Mouse (Mus musculus) kidney, embryonic 15.5 days (tissue): ENCODE measurements around the gene Plxna4. TPM values are rescaled to one million over a fixed set of nuclear protein-coding genes. Genes with fewer than 3 reads are reported as not detected.

Experiments used
- ATAC-seq: fragments of 200-750 bp; cut with Nextera tagmentation; replicated peaks from 2 replicates; pipeline ENCODE4 v1.8.0; 2017; ENCODE audit warnings: moderate TSS enrichment; ENCODE audit not compliant: low FRiP score
- H3K27ac ChIP-seq: fragments of 300-500 bp; sonication (generic); 2 replicates; pipeline ENCODE4 v1.5.1; 2015; ENCODE audit warnings: mild to moderate bottlenecking, inconsistent platforms
- H3K27me3 ChIP-seq: fragments of 300-500 bp; sonication (generic); 2 replicates; pipeline ENCODE4 v1.6.1; 2015; ENCODE audit warnings: inconsistent platforms
- H3K36me3 ChIP-seq: fragments of 300-500 bp; sonication (generic); 2 replicates; pipeline ENCODE4 v1.6.1; 2015; ENCODE audit warnings: inconsistent platforms
- H3K4me1 ChIP-seq: fragments of 300-500 bp; sonication (generic); 2 replicates; pipeline ENCODE4 v1.6.1; 2015; ENCODE audit warnings: inconsistent platforms
- H3K4me2 ChIP-seq: fragments of 300-500 bp; sonication (generic); 2 replicates; pipeline ENCODE4 v1.6.1; 2015; ENCODE audit warnings: moderate library complexity, mild to moderate bottlenecking, inconsistent platforms
- H3K4me3 ChIP-seq: fragments of 300-500 bp; sonication (generic); replicated peaks from 2 replicates; pipeline ENCODE4 v1.5.1; 2015; ENCODE audit warnings: mild to moderate bottlenecking, inconsistent platforms
- H3K9ac ChIP-seq: fragments of 300-500 bp; sonication (generic); 2 replicates; pipeline ENCODE4 v1.6.1; 2015; ENCODE audit warnings: mild to moderate bottlenecking, inconsistent platforms
- H3K9me3 ChIP-seq: fragments of 300-500 bp; sonication (generic); replicated peaks from 2 replicates; pipeline ENCODE4 v1.6.1; 2016; ENCODE audit warnings: inconsistent platforms
- WGBS: fragments of 180-500 bp; shearing (Covaris S2); methylation state at CpG from one replicate; pipeline ENCODE4 v1.1.7; 2015; ENCODE audit warnings: mixed read lengths; 5-methylcytosine and 5-hydroxymethylcytosine counted together
- polyA plus RNA-seq: library from polyadenylated mRNA; unstranded; fragments of >200 nt; fragmentation: Nextera tagmentation; extraction: Ambion mirVana; gene quantifications from 2 replicates; pipeline ENCODE4 v1.2.1, GENCODE M21; 2015

Plxna4 gene
- polyA plus RNA-seq = 1.2 and 2.0 TPM in 2 replicates

DNA sequence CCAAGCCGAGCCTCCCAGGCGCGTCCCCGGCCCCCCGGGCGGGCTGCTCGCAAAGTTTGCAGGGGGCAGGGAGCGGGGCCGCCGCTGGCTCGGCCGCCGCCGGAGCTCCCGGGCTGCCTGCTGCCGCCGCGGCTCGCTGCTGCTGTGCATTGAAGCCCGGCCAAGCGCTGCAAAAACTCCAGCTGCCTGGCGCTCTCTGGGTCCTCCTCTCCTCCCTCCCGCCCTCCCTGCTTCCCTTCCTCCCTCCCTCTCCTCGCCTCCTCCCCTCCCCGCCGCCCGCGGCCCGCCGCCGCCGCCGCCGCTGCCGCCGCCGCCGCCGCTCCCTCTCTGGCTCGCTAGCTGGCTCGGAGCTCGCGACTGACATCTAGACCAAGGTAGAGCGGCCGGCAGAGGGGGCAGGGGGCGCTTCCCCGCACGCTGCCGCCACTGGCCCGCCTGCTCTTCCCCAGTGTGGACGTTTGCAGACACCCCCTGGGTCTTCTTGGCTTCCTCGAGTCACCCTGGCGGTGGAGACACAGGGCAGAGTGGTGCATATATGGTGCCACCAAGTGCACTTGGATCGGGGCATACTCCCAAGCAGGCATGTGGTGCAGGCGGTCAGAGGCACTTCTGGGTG lies at the start of gene Plxna4:
Gene Plxna4, minus strand, starts transcription at position 137 of the 616 bp plus-strand sequence.
- H3K9ac ChIP-seq = peak within 1 kb of the TSS; percentile 69
- no peak within 1 kb of the TSS for H3K27ac ChIP-seq
- H3K36me3 ChIP-seq = no peaks in the 10 kb centered on the region
- H3K4me2 ChIP-seq = peak within 1 kb of the TSS; percentile 100
- peak; percentile 85 for ATAC-seq
- H3K9me3 ChIP-seq = no peaks in the 10 kb centered on the region
- H3K4me3 ChIP-seq = peak within 1 kb of the TSS; percentile 69
- H3K27me3 ChIP-seq = peaks cover 92% of the 10 kb centered on the region
- WGBS = 1% methylated on average over 21 of the region's 55 CpGs
- peaks cover 27% of the 10 kb centered on the region for H3K4me1 ChIP-seq

- no peak for ATAC-seq
- Histone ChIP-seq H3K9ac (no peak overlapping the region), H3K27ac (no peak overlapping the region), H3K4me3 (no peak overlapping the region), H3K4me2 (no peak overlapping the region), H3K27me3 (no peaks in the 10 kb centered on the region), H3K9me3 (no peaks in the 10 kb centered on the region), H3K36me3 (no peaks in the 10 kb centered on the region), H3K4me1 (no peaks in the 10 kb centered on the region)
- WGBS = 83% methylated on average over 6 of the region's 6 CpGs
These were observed 49.7 kb upstream of the Plxna4 start for GRCm38 (mm10) chr6:32637568-32638183.

GRCm38 (mm10) chr6:32610712-32611111 lies 22.7 kb upstream of the Plxna4 start:
- Histone ChIP-seq H3K4me1 (no peaks in the 10 kb centered on the region), H3K9me3 (no peaks in the 10 kb centered on the region), H3K36me3 (no peaks in the 10 kb centered on the region), H3K4me2 (no peak overlapping the region), H3K27me3 (no peaks in the 10 kb centered on the region), H3K9ac (no peak overlapping the region), H3K4me3 (no peak overlapping the region), H3K27ac (no peak overlapping the region)
- ATAC-seq = no peak

- no peak overlapping the region for H3K9ac ChIP-seq
- no peak for ATAC-seq
- no peaks in the 10 kb centered on the region for H3K4me1 ChIP-seq
- no peak overlapping the region for H3K4me3 ChIP-seq
- H3K27me3 ChIP-seq = no peaks in the 10 kb centered on the region
- H3K27ac ChIP-seq = no peak overlapping the region
- H3K4me2 ChIP-seq = no peak overlapping the region
- H3K36me3 ChIP-seq = no peaks in the 10 kb centered on the region
- no peaks in the 10 kb centered on the region for H3K9me3 ChIP-seq
- WGBS = 63% methylated on average over 3 of the region's 3 CpGs
These were observed 18.8 kb upstream of the Plxna4 start for GRCm38 (mm10) chr6:32606787-32607186.

DNA sequence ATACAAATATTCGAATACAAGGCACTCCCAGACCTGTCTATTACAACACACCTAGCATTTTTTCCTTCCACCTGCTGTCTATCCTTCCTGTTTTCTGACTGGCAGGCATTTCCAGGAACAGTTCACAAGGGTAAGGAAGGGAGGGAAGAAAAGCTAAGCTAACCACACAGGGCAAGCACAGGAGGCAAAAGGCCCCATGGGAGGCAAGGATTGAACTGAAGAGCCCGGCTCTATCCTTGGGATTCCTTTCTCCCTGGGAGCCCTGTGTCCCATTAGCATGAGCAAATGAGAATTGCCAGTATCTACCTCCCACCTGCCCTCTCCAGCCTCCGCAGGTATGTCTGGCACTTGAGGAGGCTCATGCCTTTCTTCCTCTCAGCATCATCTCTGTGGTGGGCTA lies 17.6 kb upstream of the Plxna4 start:
- Histone ChIP-seq H3K36me3 (no peaks in the 10 kb centered on the region), H3K4me2 (no peak overlapping the region), H3K9ac (no peak overlapping the region), H3K4me3 (no peak overlapping the region), H3K4me1 (no peaks in the 10 kb centered on the region), H3K27ac (no peak overlapping the region), H3K9me3 (no peaks in the 10 kb centered on the region), H3K27me3 (no peaks in the 10 kb centered on the region)
- 31% methylated on average over 3 of the region's 3 CpGs for WGBS
- ATAC-seq = no peak

DNA sequence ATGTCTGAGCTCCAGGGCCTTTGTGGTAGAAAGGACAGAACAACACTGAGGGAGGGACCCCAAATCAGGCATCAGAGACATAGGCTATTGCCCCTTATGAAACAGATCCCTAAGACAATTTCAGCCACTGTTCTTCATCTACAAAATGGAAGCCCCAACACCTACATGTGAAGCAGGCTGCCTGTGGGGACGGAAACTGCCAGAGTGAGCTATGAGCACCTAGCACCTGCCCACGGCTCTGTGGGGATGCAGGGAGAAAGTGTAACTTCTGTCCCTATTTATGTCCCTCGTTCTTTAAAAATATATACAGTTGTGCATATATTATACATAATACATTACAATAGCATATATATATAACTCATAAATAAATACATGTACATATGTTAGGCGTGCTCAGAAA lies 16.9 kb upstream of the Plxna4 start:
- WGBS = 80% methylated on average over 4 of the region's 4 CpGs
- H3K27me3 ChIP-seq = no peaks in the 10 kb centered on the region

GRCm38 (mm10) chr6:32602130-32602529 lies 14.1 kb upstream of the Plxna4 start:
- no peak overlapping the region for H3K9ac ChIP-seq
- H3K36me3 ChIP-seq = no peaks in the 10 kb centered on the region
- no peaks in the 10 kb centered on the region for H3K4me1 ChIP-seq
- ATAC-seq = no peak
- H3K4me2 ChIP-seq = no peak overlapping the region
- WGBS = 86% methylated on average over 2 of the region's 2 CpGs
- no peaks in the 10 kb centered on the region for H3K27me3 ChIP-seq
- H3K27ac ChIP-seq = no peak overlapping the region
- no peak overlapping the region for H3K4me3 ChIP-seq
- H3K9me3 ChIP-seq = no peaks in the 10 kb centered on the region

More for the DNA sequence above, 16.9 kb upstream of the Plxna4 start:
- H3K4me2 ChIP-seq = no peak overlapping the region
- H3K9ac ChIP-seq = no peak overlapping the region
- H3K4me1 ChIP-seq = no peaks in the 10 kb centered on the region
- H3K4me3 ChIP-seq = no peak overlapping the region
- no peaks in the 10 kb centered on the region for H3K9me3 ChIP-seq
- H3K27ac ChIP-seq = no peak overlapping the region
- H3K36me3 ChIP-seq = no peaks in the 10 kb centered on the region
- ATAC-seq = no peak

DNA sequence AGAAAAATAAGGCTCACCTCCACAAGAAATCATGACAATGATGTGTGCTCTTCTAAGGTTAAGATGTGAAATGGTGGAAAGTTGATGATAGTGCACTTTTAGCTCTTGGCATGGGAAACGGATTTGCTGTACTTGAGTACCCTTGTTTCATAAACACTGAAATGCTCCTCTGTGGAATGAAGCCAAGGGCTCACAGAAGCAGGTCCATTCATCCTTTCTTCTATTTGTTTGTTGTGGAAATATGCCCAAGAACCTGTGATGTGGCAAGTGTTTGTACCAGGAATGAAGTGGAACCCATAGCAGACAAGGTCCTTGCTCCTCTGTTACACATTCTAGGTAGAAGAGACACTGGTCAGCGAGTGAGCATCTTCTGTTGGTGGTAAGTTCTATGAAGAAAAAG lies 13.3 kb upstream of the Plxna4 start:
- Histone ChIP-seq H3K27ac (no peak overlapping the region), H3K4me3 (no peak overlapping the region), H3K9ac (no peak overlapping the region), H3K9me3 (no peaks in the 10 kb centered on the region), H3K36me3 (no peaks in the 10 kb centered on the region), H3K27me3 (no peaks in the 10 kb centered on the region), H3K4me1 (no peaks in the 10 kb centered on the region), H3K4me2 (no peak overlapping the region)
- ATAC-seq = no peak
- WGBS = 79% methylated on average over 2 of the region's 2 CpGs

DNA sequence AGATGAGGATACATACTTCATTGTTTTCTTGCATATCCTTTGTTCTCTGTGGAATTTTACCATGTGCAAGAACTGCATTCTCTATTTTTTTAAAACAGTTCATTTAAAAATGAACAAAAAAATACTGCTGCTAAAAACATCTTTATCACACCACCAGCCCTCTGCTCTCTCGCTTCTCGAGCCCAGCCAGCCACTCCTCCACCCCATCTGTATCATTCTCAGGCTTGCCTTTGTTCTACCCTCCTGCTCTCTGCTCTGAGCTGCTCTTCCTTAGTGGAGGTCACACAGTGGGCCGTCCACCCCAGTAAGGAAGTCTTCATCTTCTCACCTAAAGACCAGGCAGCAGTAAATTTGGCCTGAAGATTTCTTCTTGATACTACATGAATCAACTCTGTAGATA lies 7.6 kb upstream of the Plxna4 start:
- H3K4me3 ChIP-seq = no peak overlapping the region
- no peaks in the 10 kb centered on the region for H3K9me3 ChIP-seq
- H3K9ac ChIP-seq = no peak overlapping the region
- H3K4me1 ChIP-seq = no peaks in the 10 kb centered on the region
- no peak for ATAC-seq
- WGBS = 40% methylated on average over 3 of the region's 3 CpGs
- H3K27me3 ChIP-seq = peaks cover 25% of the 10 kb centered on the region
- no peak overlapping the region for H3K4me2 ChIP-seq
- H3K27ac ChIP-seq = no peak overlapping the region
- H3K36me3 ChIP-seq = no peaks in the 10 kb centered on the region

DNA sequence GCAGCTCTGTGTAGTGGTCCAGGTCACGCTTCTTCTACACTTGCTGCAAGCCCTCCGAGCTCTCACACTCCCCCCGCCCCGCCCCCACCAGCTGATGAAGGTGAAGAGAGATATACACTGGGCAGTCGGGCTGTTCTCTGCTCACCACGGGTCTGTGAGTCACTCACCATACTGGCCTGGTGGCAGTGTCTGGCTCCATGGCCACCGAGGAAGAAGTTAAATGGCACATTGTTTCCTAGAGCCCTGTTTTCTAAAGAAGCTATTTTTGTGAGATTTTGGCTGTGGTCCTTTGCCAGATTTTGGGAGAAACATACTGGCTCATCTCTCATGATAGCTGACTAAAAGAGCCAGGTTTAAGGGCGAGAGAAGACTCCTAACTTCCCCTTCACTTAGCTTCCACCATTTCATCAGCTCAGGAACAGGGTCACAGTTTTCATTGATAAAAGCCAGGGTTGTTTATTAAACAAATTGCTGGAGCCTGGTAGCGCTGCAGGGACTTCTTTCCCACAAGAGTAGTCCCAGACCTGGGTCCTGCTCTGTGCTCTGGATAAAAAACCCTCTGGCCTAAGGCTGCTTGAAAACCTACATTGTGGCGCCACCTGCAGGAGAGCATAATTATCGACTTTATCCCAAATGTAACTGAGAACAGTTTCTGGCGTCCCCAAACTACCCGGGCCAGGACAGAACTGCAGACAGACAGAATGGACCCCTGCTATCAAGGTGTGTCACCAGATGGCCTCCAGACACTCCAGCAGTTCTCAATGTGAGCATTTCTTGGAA lies 3.2 kb upstream of the Plxna4 start:
- H3K27me3 ChIP-seq = peaks cover 66% of the 10 kb centered on the region
- H3K36me3 ChIP-seq = no peaks in the 10 kb centered on the region
- H3K27ac ChIP-seq = no peak overlapping the region
- no peak overlapping the region for H3K9ac ChIP-seq
- no peak overlapping the region for H3K4me2 ChIP-seq
- WGBS = 31% methylated on average over 13 of the region's 13 CpGs
- no peak overlapping the region for H3K4me3 ChIP-seq
- H3K9me3 ChIP-seq = no peaks in the 10 kb centered on the region
- peak; percentile 29; the same call in 1 of the 2 replicates for ATAC-seq
- H3K4me1 ChIP-seq = peaks cover 18% of the 10 kb centered on the region

DNA sequence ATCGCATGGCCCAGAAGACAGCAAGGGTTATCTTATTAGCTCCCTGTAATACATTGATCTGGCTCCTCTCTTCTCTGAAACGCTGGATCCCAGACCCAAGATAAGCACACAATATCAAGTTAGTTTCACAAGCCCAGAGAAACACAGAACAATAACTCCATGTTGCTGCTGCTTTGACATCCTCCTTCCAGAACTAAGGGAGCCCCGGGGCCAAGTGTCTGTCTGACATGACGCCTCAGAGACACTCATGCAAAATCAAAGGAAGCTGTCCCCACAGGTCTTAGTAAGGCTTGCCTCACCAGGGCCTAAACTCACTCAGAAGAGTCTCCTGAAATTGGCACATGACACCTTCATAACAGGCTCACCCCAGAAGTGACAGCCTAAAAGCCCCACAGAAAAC lies 1.6 kb upstream of the Plxna4 start:
- H3K4me1 ChIP-seq = peaks cover 25% of the 10 kb centered on the region
- H3K4me2 ChIP-seq = no peak overlapping the region
- H3K9me3 ChIP-seq = no peaks in the 10 kb centered on the region
- WGBS = 67% methylated on average over 4 of the region's 4 CpGs
- no peak overlapping the region for H3K4me3 ChIP-seq
- no peak for ATAC-seq
- H3K9ac ChIP-seq = no peak overlapping the region
- peaks cover 81% of the 10 kb centered on the region for H3K27me3 ChIP-seq
- no peak overlapping the region for H3K27ac ChIP-seq
- no peaks in the 10 kb centered on the region for H3K36me3 ChIP-seq
